Mouse (Mus musculus): Measurements from ENCODE around the gene Ankrd22. TPM values are rescaled to one million over a fixed set of nuclear protein-coding genes. Genes with fewer than 3 reads are reported as not detected.
A peak's percentile ranks its signal among the peaks of the same experiment; 100 is the strongest.

Ankrd22 gene
- polyA plus RNA-seq, 1 experiment: not detected

GRCm38 (mm10) chr19:34202668-34203067, 36.8 kb upstream of the Ankrd22 start:
- no peak for TF ChIP-seq CTCF (IDR thresholded peaks at IDR 0.05; ENCODE audit: borderline replicate concordance, insufficient read depth, low read length)
- TF ChIP-seq POLR2A (IDR thresholded peaks at IDR 0.05; ENCODE audit: low read depth, low read length): no peak
- peaks cover 16% of the 10 kb centered on the region for H3K4me1 ChIP-seq (ENCODE audit: control insufficient read depth, insufficient read depth, low read length)
- no peak overlapping the region for H3K27ac ChIP-seq (ENCODE audit: insufficient read depth, low read length)
- H3K4me3 ChIP-seq (ENCODE audit: insufficient read depth, low read length): no peak overlapping the region

- no peak overlapping the region for H3K4me3 ChIP-seq (ENCODE audit: insufficient read depth, low read length)
- H3K4me1 ChIP-seq (ENCODE audit: control insufficient read depth, insufficient read depth, low read length): peaks cover 14% of the 10 kb centered on the region
- TF ChIP-seq CTCF (IDR thresholded peaks at IDR 0.05; ENCODE audit: borderline replicate concordance, insufficient read depth, low read length) (no peak), POLR2A (IDR thresholded peaks at IDR 0.05; ENCODE audit: low read depth, low read length) (no peak)
- peak overlapping the region; percentile 86 for H3K27ac ChIP-seq (ENCODE audit: insufficient read depth, low read length)
Observed at GRCm38 (mm10) chr19:34199488-34199887, 33.6 kb upstream of the Ankrd22 start.

- H3K4me3 ChIP-seq (ENCODE audit: insufficient read depth, low read length): no peak overlapping the region
- H3K4me1 ChIP-seq (ENCODE audit: control insufficient read depth, insufficient read depth, low read length): peaks cover 14% of the 10 kb centered on the region
- peak overlapping the region; percentile 86 for H3K27ac ChIP-seq (ENCODE audit: insufficient read depth, low read length)
- TF ChIP-seq POLR2A (IDR thresholded peaks at IDR 0.05; ENCODE audit: low read depth, low read length): no peak
- TF ChIP-seq CTCF (IDR thresholded peaks at IDR 0.05; ENCODE audit: borderline replicate concordance, insufficient read depth, low read length): no peak
Observed at GRCm38 (mm10) chr19:34198901-34199300, 33.0 kb upstream of the Ankrd22 start.

GRCm38 (mm10) chr19:34198066-34198465, 32.2 kb upstream of the Ankrd22 start:
- peaks cover 14% of the 10 kb centered on the region for H3K4me1 ChIP-seq (ENCODE audit: control insufficient read depth, insufficient read depth, low read length)
- H3K27ac ChIP-seq (ENCODE audit: insufficient read depth, low read length): peak overlapping the region; percentile 86
- H3K4me3 ChIP-seq (ENCODE audit: insufficient read depth, low read length): no peak overlapping the region
- TF ChIP-seq CTCF (IDR thresholded peaks at IDR 0.05; ENCODE audit: borderline replicate concordance, insufficient read depth, low read length) (no peak), POLR2A (IDR thresholded peaks at IDR 0.05; ENCODE audit: low read depth, low read length) (0 out of 2 replicates have a peak, but pooled peaks have one; percentile 18)

GRCm38 (mm10) chr19:34195031-34195430, 29.2 kb upstream of the Ankrd22 start:
- H3K27ac ChIP-seq (ENCODE audit: insufficient read depth, low read length): peak overlapping the region; percentile 99
- H3K4me3 ChIP-seq (ENCODE audit: insufficient read depth, low read length): no peak overlapping the region
- H3K4me1 ChIP-seq (ENCODE audit: control insufficient read depth, insufficient read depth, low read length): peaks cover 14% of the 10 kb centered on the region
- TF ChIP-seq CTCF (IDR thresholded peaks at IDR 0.05; ENCODE audit: borderline replicate concordance, insufficient read depth, low read length): no peak
- TF ChIP-seq POLR2A (IDR thresholded peaks at IDR 0.05; ENCODE audit: low read depth, low read length): no peak

GRCm38 (mm10) chr19:34194132-34194745, 28.4 kb upstream of the Ankrd22 start:
- peaks cover 14% of the 10 kb centered on the region for H3K4me1 ChIP-seq (ENCODE audit: control insufficient read depth, insufficient read depth, low read length)
- peak overlapping the region; percentile 85 for H3K4me3 ChIP-seq (ENCODE audit: insufficient read depth, low read length)
- H3K27ac ChIP-seq (ENCODE audit: insufficient read depth, low read length): peak overlapping the region; percentile 99
- TF ChIP-seq POLR2A (IDR thresholded peaks at IDR 0.05; ENCODE audit: low read depth, low read length) (no peak), CTCF (IDR thresholded peaks at IDR 0.05; ENCODE audit: borderline replicate concordance, insufficient read depth, low read length) (no peak)

- TF ChIP-seq CTCF (IDR thresholded peaks at IDR 0.05; ENCODE audit: borderline replicate concordance, insufficient read depth, low read length): no peak
- no peak for TF ChIP-seq POLR2A (IDR thresholded peaks at IDR 0.05; ENCODE audit: low read depth, low read length)
- Histone ChIP-seq H3K4me1 (ENCODE audit: control insufficient read depth, insufficient read depth, low read length) (peaks cover 10% of the 10 kb centered on the region), H3K4me3 (ENCODE audit: insufficient read depth, low read length) (peak overlapping the region; percentile 85), H3K27ac (ENCODE audit: insufficient read depth, low read length) (peak overlapping the region; percentile 99)
Observed at GRCm38 (mm10) chr19:34193683-34194082, 27.8 kb upstream of the Ankrd22 start.

GRCm38 (mm10) chr19:34193149-34193548, 27.3 kb upstream of the Ankrd22 start:
- peaks cover 8% of the 10 kb centered on the region for H3K4me1 ChIP-seq (ENCODE audit: control insufficient read depth, insufficient read depth, low read length)
- H3K27ac ChIP-seq (ENCODE audit: insufficient read depth, low read length): peak overlapping the region; percentile 99
- TF ChIP-seq CTCF (IDR thresholded peaks at IDR 0.05; ENCODE audit: borderline replicate concordance, insufficient read depth, low read length) (no peak), POLR2A (IDR thresholded peaks at IDR 0.05; ENCODE audit: low read depth, low read length) (no peak)
- peak overlapping the region; percentile 85 for H3K4me3 ChIP-seq (ENCODE audit: insufficient read depth, low read length)

GRCm38 (mm10) chr19:34192008-34192963, 26.4 kb upstream of the Ankrd22 start, which contains the start of gene Stambpl1:
Gene Stambpl1, plus strand, starts transcription at chr19:34192229.
- peaks cover 4% of the 10 kb centered on the region; the same call in 1 of the 2 replicates for H3K4me1 ChIP-seq (ENCODE audit: control insufficient read depth, insufficient read depth, low read length)
- TF ChIP-seq POLR2A (IDR thresholded peaks at IDR 0.05; ENCODE audit: low read depth, low read length) (peak; percentile 94), CTCF (IDR thresholded peaks at IDR 0.05; ENCODE audit: borderline replicate concordance, insufficient read depth, low read length) (no peak)
- peak within 1 kb of the TSS; percentile 99 for H3K27ac ChIP-seq (ENCODE audit: insufficient read depth, low read length)
- peak within 1 kb of the TSS; percentile 85 for H3K4me3 ChIP-seq (ENCODE audit: insufficient read depth, low read length)

Data from embryonic fibroblast, embryonic 13.5 days (primary cell).